Mouse (Mus musculus) R1 (cell line): ENCODE data around the gene Tbc1d5.

ENCODE experiments used
- DNase-seq: peaks from one replicate; pipeline ENCODE4 v3.0.0-alpha.2; 2018; ENCODE audit warnings: low read depth, low spot score

The Tbc1d5 gene

GRCm38 (mm10) chr17:51104294-51104693, 74.9 kb downstream of the Tbc1d5 start:
- no peak for DNase-seq

GRCm38 (mm10) chr17:51043869-51044268, 135.3 kb downstream of the Tbc1d5 start:
- DNase-seq = no peak

- DNase-seq = no peak
These were observed 138.3 kb downstream of the Tbc1d5 start for GRCm38 (mm10) chr17:51040861-51041260.

- no peak for DNase-seq
These were observed 155.9 kb downstream of the Tbc1d5 start for GRCm38 (mm10) chr17:51023227-51023626.

GRCm38 (mm10) chr17:51016384-51016783, 162.8 kb downstream of the Tbc1d5 start:
- DNase-seq = no peak

- no peak for DNase-seq
These were observed 165.2 kb downstream of the Tbc1d5 start for GRCm38 (mm10) chr17:51013908-51014307.

GRCm38 (mm10) chr17:51003179-51003578, 176.0 kb downstream of the Tbc1d5 start:
- no peak for DNase-seq

GRCm38 (mm10) chr17:50998216-50998615, 180.9 kb downstream of the Tbc1d5 start:
- no peak for DNase-seq

GRCm38 (mm10) chr17:50993294-50993993, 185.7 kb downstream of the Tbc1d5 start:
- no peak for DNase-seq

- DNase-seq = no peak
These were observed 188.3 kb downstream of the Tbc1d5 start for GRCm38 (mm10) chr17:50990770-50991405.

GRCm38 (mm10) chr17:50987935-50988334, 191.2 kb downstream of the Tbc1d5 start:
- no peak for DNase-seq

GRCm38 (mm10) chr17:50981933-50982332, 197.2 kb downstream of the Tbc1d5 start:
- DNase-seq = no peak

- no peak for DNase-seq
These were observed 207.0 kb downstream of the Tbc1d5 start for GRCm38 (mm10) chr17:50972142-50972541.

- no peak for DNase-seq
These were observed 213.0 kb downstream of the Tbc1d5 start for GRCm38 (mm10) chr17:50966147-50966546.

- no peak for DNase-seq
These were observed 224.8 kb downstream of the Tbc1d5 start for GRCm38 (mm10) chr17:50954313-50954712.

GRCm38 (mm10) chr17:50922308-50922707, 256.8 kb downstream of the Tbc1d5 start:
- DNase-seq = no peak

GRCm38 (mm10) chr17:50915216-50915615, 263.9 kb downstream of the Tbc1d5 start:
- DNase-seq = no peak

GRCm38 (mm10) chr17:50908568-50909335, 270.4 kb downstream of the Tbc1d5 start:
- DNase-seq = no peak

- no peak for DNase-seq
These were observed 271.0 kb downstream of the Tbc1d5 start for GRCm38 (mm10) chr17:50908160-50908559.

- DNase-seq = no peak
These were observed 272.5 kb downstream of the Tbc1d5 start for GRCm38 (mm10) chr17:50906630-50907029.

- no peak for DNase-seq
These were observed 274.7 kb downstream of the Tbc1d5 start for GRCm38 (mm10) chr17:50904463-50904862.

GRCm38 (mm10) chr17:50897867-50898266, 281.3 kb downstream of the Tbc1d5 start:
- no peak for DNase-seq

GRCm38 (mm10) chr17:50889475-50889874, 289.7 kb downstream of the Tbc1d5 start:
- no peak for DNase-seq
